Mouse (Mus musculus): Measurements from ENCODE around the gene Map4k3. TPM values are rescaled to one million over a fixed set of nuclear protein-coding genes. Genes with fewer than 3 reads are reported as not detected.
A peak's percentile ranks its signal among the peaks of the same experiment; 100 is the strongest.
"Not testable (repeated sequence)": the region's sequence is repeated elsewhere in the genome, so short reads cannot be mapped to it uniquely, and the experiment has no call there.

The Map4k3 gene
- polyA plus RNA-seq, 1 experiment from 2014 or later, result 34.0 TPM

DNA sequence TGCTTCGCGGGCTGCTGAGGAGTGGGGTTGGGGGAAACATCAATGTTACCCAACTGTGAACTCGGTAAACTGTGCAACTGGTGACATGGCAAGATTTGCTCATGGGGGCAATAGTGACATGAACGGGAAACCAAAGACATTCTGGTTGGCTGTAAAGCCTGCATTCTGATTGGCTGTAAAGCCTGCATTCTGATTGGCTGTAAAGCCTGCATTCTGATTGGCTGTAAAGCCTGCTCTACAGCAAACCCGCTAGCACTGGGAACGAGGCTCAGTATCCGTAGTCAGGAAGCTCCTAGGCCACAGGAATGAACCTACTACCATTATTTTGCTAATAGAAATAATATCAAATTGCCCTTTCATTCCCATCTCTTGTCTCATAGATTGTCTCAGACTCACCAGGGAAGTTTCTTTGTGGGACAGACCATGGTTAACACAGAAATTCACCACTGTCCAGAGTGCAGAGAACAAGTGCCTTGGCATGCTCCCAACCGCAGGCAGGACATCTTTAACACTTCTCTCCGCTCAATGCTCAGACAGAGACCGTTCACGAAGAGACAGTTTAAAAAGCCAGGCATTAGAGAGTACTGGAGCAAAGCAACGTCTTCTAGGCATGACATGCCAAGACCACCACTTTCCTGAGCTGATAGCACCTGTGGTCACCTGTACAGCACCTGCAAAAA lies 5.0 kb upstream of the Map4k3 start:
- no peaks in the 10 kb centered on the region for H3K9me3 ChIP-seq (ENCODE audit: control insufficient read depth, low read length)
- H3K27me3 ChIP-seq (ENCODE audit: control insufficient read depth, insufficient read depth, low read length), result no peaks in the 10 kb centered on the region
- H3K4me3 ChIP-seq (ENCODE audit: low read depth, low read length), result no peak overlapping the region
- H3K27ac ChIP-seq (ENCODE audit: low read depth, low read length), result no peak overlapping the region
- no peak overlapping the region for H3K9ac ChIP-seq (replicated peaks; ENCODE audit: low read depth, low read length)
- ATAC-seq (ENCODE audit: low read depth), result no peak
- no peaks in the 10 kb centered on the region for H3K36me3 ChIP-seq (ENCODE audit: control insufficient read depth, insufficient read depth, low read length)
- WGBS, result 79% methylated on average over 12 of the region's 12 CpGs
- H3K4me2 ChIP-seq (ENCODE audit: low read depth, low read length), result no peak overlapping the region
- H3K4me1 ChIP-seq (ENCODE audit: control insufficient read depth, insufficient read depth, low read length), result no peaks in the 10 kb centered on the region

DNA sequence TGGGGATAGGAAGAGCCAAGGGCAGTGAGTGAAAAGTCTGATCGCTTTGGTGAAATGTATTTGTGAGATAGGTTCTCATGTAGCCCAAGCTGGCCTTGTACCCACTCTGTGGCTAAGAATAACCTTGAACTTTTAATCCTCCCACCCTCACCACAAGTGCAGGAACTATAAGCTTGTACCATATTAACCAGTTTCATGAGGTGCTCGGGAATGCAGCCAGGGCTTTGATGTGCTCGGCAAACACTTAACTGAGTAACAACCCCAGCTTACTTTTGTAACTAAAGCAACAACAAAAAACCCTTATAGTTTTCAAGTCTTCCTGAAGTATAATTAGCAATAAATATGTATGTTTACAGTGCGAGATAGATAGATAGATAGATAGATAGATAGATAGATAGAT lies 4.0 kb upstream of the Map4k3 start:
- 94% methylated on average over 4 of the region's 4 CpGs for WGBS
- no peaks in the 10 kb centered on the region for H3K9me3 ChIP-seq (ENCODE audit: control insufficient read depth, low read length)
- H3K4me3 ChIP-seq (ENCODE audit: low read depth, low read length), result no peak overlapping the region
- H3K36me3 ChIP-seq (ENCODE audit: control insufficient read depth, insufficient read depth, low read length), result no peaks in the 10 kb centered on the region
- H3K9ac ChIP-seq (replicated peaks; ENCODE audit: low read depth, low read length), result no peak overlapping the region
- H3K4me2 ChIP-seq (ENCODE audit: low read depth, low read length), result no peak overlapping the region
- no peak overlapping the region for H3K27ac ChIP-seq (ENCODE audit: low read depth, low read length)
- H3K27me3 ChIP-seq (ENCODE audit: control insufficient read depth, insufficient read depth, low read length), result no peaks in the 10 kb centered on the region
- ATAC-seq (ENCODE audit: low read depth), result no peak
- H3K4me1 ChIP-seq (ENCODE audit: control insufficient read depth, insufficient read depth, low read length), result no peaks in the 10 kb centered on the region

DNA sequence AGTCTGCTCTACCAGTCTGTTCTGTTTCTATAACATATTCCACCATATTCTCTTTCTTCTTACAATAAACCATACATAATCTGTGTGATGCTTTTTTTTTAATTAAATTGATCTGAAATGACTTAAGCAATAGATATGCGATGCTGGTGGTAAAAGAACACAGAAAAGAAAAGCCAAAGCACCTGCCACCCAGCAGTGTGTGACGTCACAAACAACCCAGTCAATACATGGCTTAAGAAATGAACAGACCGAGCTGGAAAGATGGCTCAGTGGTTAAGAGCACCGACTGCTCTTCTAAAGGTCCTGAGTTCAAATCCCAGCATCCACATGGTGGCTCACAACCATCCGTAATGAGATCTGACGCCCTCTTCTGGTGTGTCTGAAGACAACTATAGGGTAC lies 2.0 kb upstream of the Map4k3 start:
- peaks cover 11% of the 10 kb centered on the region for H3K4me1 ChIP-seq (ENCODE audit: control insufficient read depth, insufficient read depth, low read length)
- not testable (repeated sequence) for H3K9ac ChIP-seq (replicated peaks; ENCODE audit: low read depth, low read length); H3K9me3 ChIP-seq (ENCODE audit: control insufficient read depth, low read length); ATAC-seq (ENCODE audit: low read depth); H3K4me2 ChIP-seq (ENCODE audit: low read depth, low read length); H3K27ac ChIP-seq (ENCODE audit: low read depth, low read length); H3K4me3 ChIP-seq (ENCODE audit: low read depth, low read length); H3K27me3 ChIP-seq (ENCODE audit: control insufficient read depth, insufficient read depth, low read length); H3K36me3 ChIP-seq (ENCODE audit: control insufficient read depth, insufficient read depth, low read length)
- WGBS, result 91% methylated on average over 6 of the region's 6 CpGs

DNA sequence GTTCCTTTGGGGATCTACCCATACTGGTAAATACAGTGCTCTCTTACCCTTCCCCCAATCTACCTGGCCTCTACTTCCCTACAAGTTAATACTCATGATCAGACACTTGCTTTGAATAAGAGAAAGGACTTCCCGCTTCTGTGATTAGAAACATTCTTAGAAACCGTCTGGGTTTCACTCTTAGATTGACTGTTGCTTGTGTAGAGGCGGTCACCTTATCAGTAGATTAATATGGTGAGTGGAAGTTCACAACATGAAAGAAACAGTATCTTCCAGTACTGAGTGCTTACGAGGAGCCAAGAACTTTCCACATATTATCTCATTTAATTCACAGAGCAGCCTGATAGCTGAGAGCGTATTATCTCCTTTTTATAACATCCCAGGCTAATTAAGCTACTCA lies 1.5 kb upstream of the Map4k3 start:
- H3K4me1 ChIP-seq (ENCODE audit: control insufficient read depth, insufficient read depth, low read length), result peaks cover 11% of the 10 kb centered on the region
- no peak overlapping the region for H3K27ac ChIP-seq (ENCODE audit: low read depth, low read length)
- no peak overlapping the region for H3K4me3 ChIP-seq (ENCODE audit: low read depth, low read length)
- H3K36me3 ChIP-seq (ENCODE audit: control insufficient read depth, insufficient read depth, low read length), result no peaks in the 10 kb centered on the region
- H3K27me3 ChIP-seq (ENCODE audit: control insufficient read depth, insufficient read depth, low read length), result no peaks in the 10 kb centered on the region
- no peak for ATAC-seq (ENCODE audit: low read depth)
- WGBS, result 92% methylated on average over 5 of the region's 5 CpGs
- no peak overlapping the region for H3K4me2 ChIP-seq (ENCODE audit: low read depth, low read length)
- H3K9me3 ChIP-seq (ENCODE audit: control insufficient read depth, low read length), result no peaks in the 10 kb centered on the region
- H3K9ac ChIP-seq (replicated peaks; ENCODE audit: low read depth, low read length), result no peak overlapping the region

DNA sequence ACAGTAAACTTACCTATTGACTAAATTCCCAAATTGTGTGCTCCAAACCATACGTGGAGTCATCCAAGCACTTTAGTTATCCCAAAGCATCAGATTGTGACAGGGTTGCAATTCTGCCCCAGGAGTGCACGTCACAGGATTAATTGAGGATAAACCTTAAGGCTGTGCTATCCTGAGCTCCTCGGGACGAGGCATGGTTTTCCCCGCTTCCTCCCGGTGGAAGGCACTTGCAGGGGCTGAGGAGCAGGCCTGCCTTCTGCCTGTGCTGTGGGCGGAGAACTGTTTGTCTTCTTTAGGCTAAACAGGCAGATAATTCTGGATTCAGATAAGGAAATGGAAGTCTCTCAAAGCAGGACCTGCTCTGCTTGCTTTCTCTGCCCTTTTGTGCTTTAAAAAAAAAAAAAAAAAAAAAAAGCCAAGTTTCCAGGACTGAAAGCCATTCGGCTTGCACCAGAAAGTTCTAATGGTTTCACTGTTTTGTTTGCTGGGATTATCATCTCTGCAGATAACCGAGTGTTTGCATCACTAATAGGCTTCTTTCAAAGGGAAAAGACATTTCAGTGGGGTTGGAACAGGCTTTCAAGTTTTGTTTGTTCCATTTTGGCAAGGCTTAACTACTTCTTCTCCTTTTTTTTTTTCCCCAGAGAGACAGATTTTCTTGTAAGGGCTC lies 930 bp upstream of the Map4k3 start:
- Histone ChIP-seq H3K9me3 (ENCODE audit: control insufficient read depth, low read length) (no peaks in the 10 kb centered on the region), H3K4me1 (ENCODE audit: control insufficient read depth, insufficient read depth, low read length) (peaks cover 16% of the 10 kb centered on the region), H3K9ac (replicated peaks; ENCODE audit: low read depth, low read length) (no peak overlapping the region), H3K27ac (ENCODE audit: low read depth, low read length) (no peak overlapping the region), H3K27me3 (ENCODE audit: control insufficient read depth, insufficient read depth, low read length) (no peaks in the 10 kb centered on the region), H3K36me3 (ENCODE audit: control insufficient read depth, insufficient read depth, low read length) (no peaks in the 10 kb centered on the region), H3K4me2 (ENCODE audit: low read depth, low read length) (peak overlapping the region; percentile 73; the same call in 1 of the 2 replicates), H3K4me3 (ENCODE audit: low read depth, low read length) (no peak overlapping the region; the same call in 1 of the 2 replicates)
- WGBS, result 33% methylated on average over 9 of the region's 9 CpGs
- ATAC-seq (ENCODE audit: low read depth), result no peak

DNA sequence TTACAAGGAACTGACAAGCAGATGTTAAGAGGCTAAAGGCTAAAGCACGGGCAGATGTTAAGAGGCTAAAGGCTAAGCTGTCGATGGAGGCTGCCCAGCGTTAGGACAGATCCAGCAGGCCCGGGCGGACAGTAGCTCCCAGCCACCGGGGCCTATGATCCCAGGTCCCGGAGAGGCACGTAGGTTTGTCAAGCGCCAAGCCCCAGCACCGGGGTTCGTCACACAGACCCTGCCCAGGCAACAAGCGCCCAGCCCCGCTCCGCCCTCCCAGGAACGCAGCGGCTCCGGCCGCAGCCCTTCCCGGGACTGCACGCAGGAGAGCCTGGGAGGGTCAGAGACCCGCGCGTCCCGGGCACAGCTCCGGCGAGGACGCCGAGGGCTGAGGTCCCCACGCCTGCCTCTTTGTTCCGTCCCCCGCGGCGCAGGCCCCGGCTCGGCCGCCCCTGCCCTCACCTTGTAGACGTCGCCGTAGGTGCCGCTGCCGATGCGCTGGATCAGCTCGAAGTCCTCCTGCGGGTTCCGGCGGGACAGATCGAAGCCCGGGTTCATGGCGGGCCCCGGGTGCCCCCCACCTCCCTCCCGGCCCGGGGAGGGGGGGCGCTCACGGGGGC lies 839 bp downstream of the Map4k3 start:
- Histone ChIP-seq H3K36me3 (ENCODE audit: control insufficient read depth, insufficient read depth, low read length) (no peaks in the 10 kb centered on the region), H3K9me3 (ENCODE audit: control insufficient read depth, low read length) (no peaks in the 10 kb centered on the region), H3K27ac (ENCODE audit: low read depth, low read length) (peak overlapping the region; percentile 93), H3K4me3 (ENCODE audit: low read depth, low read length) (peak overlapping the region; percentile 97), H3K4me2 (ENCODE audit: low read depth, low read length) (peak overlapping the region; percentile 73), H3K9ac (replicated peaks; ENCODE audit: low read depth, low read length) (peak overlapping the region; percentile 98), H3K4me1 (ENCODE audit: control insufficient read depth, insufficient read depth, low read length) (peaks cover 17% of the 10 kb centered on the region), H3K27me3 (ENCODE audit: control insufficient read depth, insufficient read depth, low read length) (no peaks in the 10 kb centered on the region)
- peak; percentile 83 for ATAC-seq (ENCODE audit: low read depth)
- under 1% methylated on average over 50 of the region's 54 CpGs for WGBS

DNA sequence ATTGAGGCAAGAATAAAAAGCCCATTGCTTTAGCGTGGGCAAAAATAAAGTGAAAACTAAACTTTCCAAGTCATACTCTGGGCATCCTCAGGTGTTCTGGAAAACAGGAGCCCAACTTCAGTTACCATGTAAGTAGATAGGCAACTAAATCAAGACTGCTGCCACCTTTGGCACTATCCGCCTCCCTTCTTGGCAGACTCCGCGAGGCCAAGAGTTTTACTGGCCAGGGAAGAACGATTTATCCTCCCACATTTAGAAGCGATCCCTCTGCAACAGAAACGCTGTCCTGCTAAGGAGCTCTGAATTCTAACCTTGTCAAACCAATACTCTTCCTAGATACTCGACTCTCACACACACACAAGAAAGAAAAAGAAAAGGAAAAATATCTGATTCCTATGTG lies 1.5 kb downstream of the Map4k3 start:
- peak overlapping the region; percentile 98 for H3K9ac ChIP-seq (replicated peaks; ENCODE audit: low read depth, low read length)
- 11% methylated on average over 8 of the region's 8 CpGs for WGBS
- H3K9me3 ChIP-seq (ENCODE audit: control insufficient read depth, low read length), result no peaks in the 10 kb centered on the region
- H3K4me2 ChIP-seq (ENCODE audit: low read depth, low read length), result peak overlapping the region; percentile 73
- H3K27me3 ChIP-seq (ENCODE audit: control insufficient read depth, insufficient read depth, low read length), result no peaks in the 10 kb centered on the region
- no peak overlapping the region for H3K27ac ChIP-seq (ENCODE audit: low read depth, low read length)
- H3K36me3 ChIP-seq (ENCODE audit: control insufficient read depth, insufficient read depth, low read length), result no peaks in the 10 kb centered on the region
- peak overlapping the region; percentile 97 for H3K4me3 ChIP-seq (ENCODE audit: low read depth, low read length)
- peaks cover 17% of the 10 kb centered on the region for H3K4me1 ChIP-seq (ENCODE audit: control insufficient read depth, insufficient read depth, low read length)
- ATAC-seq (ENCODE audit: low read depth), result no peak

DNA sequence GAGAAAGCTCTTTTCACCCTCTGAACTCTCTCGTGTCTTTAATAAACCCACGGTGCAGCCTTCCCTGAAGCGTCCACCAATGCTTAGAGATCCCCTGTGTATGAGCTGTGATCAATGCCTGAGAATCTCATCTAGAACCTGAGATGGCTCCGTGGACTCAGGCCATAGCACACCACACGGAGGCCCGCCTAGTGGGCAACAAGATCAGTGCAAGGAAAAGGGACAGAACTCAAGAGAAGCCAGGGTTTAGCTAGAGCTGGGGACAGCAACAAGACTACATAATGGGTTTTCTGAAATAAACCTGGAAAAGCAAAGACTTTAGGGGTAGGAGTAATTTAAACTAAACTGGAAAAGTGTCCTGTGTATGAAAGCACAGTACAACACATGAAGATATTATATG lies 5.2 kb downstream of the Map4k3 start:
- H3K4me1 ChIP-seq (ENCODE audit: control insufficient read depth, insufficient read depth, low read length), result peaks cover 21% of the 10 kb centered on the region

DNA sequence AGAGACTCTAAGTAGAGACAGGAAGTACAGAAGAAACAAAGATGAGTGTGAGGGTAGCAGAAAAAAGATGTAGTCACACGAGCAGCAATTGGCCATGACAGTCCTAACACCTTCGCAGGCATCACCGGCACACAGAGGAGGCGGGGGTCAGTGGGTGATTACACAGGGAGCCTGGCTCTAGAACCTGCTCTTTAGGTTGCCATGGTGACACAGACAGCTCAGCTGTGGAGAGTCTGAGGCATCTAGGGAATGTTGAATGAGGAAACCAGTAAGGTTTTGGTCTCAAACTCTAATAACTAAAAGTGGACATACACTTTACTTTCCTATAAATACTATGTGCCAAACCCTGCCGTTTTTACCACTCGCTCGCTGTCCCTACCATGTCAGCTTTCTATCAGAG lies 6.6 kb downstream of the Map4k3 start:
- Histone ChIP-seq H3K27me3 (ENCODE audit: control insufficient read depth, insufficient read depth, low read length) (no peaks in the 10 kb centered on the region), H3K27ac (ENCODE audit: low read depth, low read length) (no peak overlapping the region), H3K4me3 (ENCODE audit: low read depth, low read length) (no peak overlapping the region), H3K4me2 (ENCODE audit: low read depth, low read length) (no peak overlapping the region), H3K4me1 (ENCODE audit: control insufficient read depth, insufficient read depth, low read length) (peaks cover 19% of the 10 kb centered on the region), H3K9me3 (ENCODE audit: control insufficient read depth, low read length) (no peaks in the 10 kb centered on the region), H3K9ac (replicated peaks; ENCODE audit: low read depth, low read length) (no peak overlapping the region), H3K36me3 (ENCODE audit: control insufficient read depth, insufficient read depth, low read length) (no peaks in the 10 kb centered on the region)
- 60% methylated on average over 7 of the region's 7 CpGs for WGBS
- no peak for ATAC-seq (ENCODE audit: low read depth)

More for the DNA sequence above, 5.2 kb downstream of the Map4k3 start:
- Histone ChIP-seq H3K9me3 (ENCODE audit: control insufficient read depth, low read length) (no peaks in the 10 kb centered on the region), H3K9ac (replicated peaks; ENCODE audit: low read depth, low read length) (no peak overlapping the region), H3K27ac (ENCODE audit: low read depth, low read length) (no peak overlapping the region), H3K4me3 (ENCODE audit: low read depth, low read length) (no peak overlapping the region), H3K27me3 (ENCODE audit: control insufficient read depth, insufficient read depth, low read length) (no peaks in the 10 kb centered on the region), H3K4me2 (ENCODE audit: low read depth, low read length) (no peak overlapping the region), H3K36me3 (ENCODE audit: control insufficient read depth, insufficient read depth, low read length) (no peaks in the 10 kb centered on the region)
- no peak for ATAC-seq (ENCODE audit: low read depth)
- 73% methylated on average over 6 of the region's 6 CpGs for whole genome bisulfite sequencing

Measured in neural tube, embryonic 14.5 days (tissue).